Mouse (Mus musculus): ENCODE data around the gene Asns.

DNA sequence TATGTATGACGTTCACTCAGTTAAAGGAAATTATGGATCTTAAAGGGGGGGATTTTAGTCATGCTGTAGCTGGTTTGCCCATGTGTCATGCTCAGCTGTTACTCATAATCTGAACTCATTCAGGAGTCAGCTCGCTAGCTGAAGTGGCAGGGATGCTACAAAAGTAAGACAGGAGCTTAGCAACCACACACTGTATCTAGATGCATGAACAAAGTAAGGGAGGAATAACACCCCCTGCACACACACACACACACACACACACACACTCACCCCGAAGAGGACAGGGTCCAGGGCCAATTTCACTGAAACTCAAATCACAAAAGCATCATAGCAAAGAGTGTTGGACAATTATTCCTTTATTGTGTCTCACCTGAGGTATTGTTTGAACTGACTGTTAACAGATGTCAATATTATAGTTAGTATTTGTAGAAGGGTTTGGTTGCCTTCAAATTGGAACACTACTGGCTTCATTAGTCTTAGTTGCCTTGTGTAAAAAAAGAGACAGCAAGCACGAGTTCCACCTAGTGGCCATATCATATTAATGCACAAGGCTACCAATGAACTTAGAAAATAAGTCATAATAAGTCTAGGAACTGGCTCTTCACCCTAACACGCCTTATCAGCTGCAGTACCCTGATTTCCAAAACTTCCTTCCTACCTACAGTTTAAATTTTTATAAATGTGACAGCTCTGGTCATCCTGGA lies 32.5 kb downstream of the Asns start:
- TF ChIP-seq CTCF (IDR thresholded peaks at IDR 0.05; ENCODE audit: low read depth, low read length) (peak; percentile 58), POLR2A (IDR thresholded peaks at IDR 0.05; ENCODE audit: extremely low read depth, insufficient read depth, low read length) (no peak)
